Mouse (Mus musculus) frontal cortex, postnatal 36 days (tissue): ENCODE measurements around the gene Hs3st3b1.

Experiments used
- DNase-seq, 2 experiments: peaks; one replicate each; pipeline ENCODE4 v3.0.0; 2022; ENCODE audit warnings: low spot score in 2 of 2

The Hs3st3b1 gene

GRCm38 (mm10) chr11:63880296-63880695 lies 41.8 kb downstream of the Hs3st3b1 start:
- no peak for DNase-seq

- DNase-seq = no peak
Observed at GRCm38 (mm10) chr11:63879261-63879660, 42.8 kb downstream of the Hs3st3b1 start.

DNA sequence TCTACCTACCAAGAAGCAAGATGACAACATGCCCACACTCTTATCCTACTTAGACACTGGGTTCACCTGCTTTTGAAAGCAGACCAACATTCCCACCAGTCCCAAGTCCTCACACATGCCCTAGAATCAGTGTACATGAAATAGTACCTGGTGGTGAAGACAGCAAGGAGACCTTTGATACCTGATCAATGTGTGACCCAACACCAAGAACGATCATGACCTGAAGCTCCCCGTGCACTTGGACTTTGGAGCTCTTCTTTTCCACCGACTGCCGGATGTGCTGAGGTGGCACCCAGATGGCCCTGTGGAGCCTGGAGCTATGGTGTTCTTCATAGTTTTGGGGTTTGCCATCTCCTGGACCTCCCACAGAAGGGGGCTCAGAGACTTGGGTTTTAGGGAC lies 43.5 kb downstream of the Hs3st3b1 start:
- no peak for DNase-seq

GRCm38 (mm10) chr11:63862746-63863145 lies 59.3 kb downstream of the Hs3st3b1 start:
- DNase-seq = no peak

GRCm38 (mm10) chr11:63861982-63862381 lies 60.1 kb downstream of the Hs3st3b1 start:
- DNase-seq = no peak

- DNase-seq = no peak
Observed at GRCm38 (mm10) chr11:63851041-63851730, 70.9 kb downstream of the Hs3st3b1 start.

GRCm38 (mm10) chr11:63850261-63850660 lies 71.8 kb downstream of the Hs3st3b1 start:
- no peak for DNase-seq

- DNase-seq = no peak
Observed at GRCm38 (mm10) chr11:63845379-63845778, 76.7 kb downstream of the Hs3st3b1 start.

- DNase-seq = no peak
Observed at GRCm38 (mm10) chr11:63844701-63845100, 77.4 kb downstream of the Hs3st3b1 start.

GRCm38 (mm10) chr11:63837526-63837925 lies 84.6 kb downstream of the Hs3st3b1 start:
- DNase-seq = no peak
